Mouse (Mus musculus): ENCODE data around the gene Hephl1. TPM values are rescaled to one million over a fixed set of nuclear protein-coding genes. Genes with fewer than 3 reads are reported as not detected.

The Hephl1 gene
- polyA plus RNA-seq, 1 experiment from 2014 or later, result not detected

DNA sequence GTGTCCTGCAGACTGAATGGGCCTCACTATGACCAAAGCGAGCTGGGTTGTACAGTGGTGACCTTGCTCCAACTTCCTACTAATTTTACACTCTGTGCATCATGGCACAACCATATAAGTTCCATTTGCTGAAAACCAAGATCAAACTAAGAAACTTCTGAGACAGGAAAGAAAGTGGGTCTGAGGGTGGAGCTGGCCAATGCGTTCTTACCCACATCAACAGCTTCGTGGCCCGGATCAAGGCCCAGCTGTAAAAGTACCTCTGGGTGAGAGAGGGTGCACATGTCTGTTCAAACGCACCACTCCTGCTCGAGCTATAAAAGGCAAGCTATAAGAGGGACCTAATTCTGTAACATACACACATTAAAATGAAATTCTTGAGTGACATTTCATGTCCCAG lies 51.9 kb downstream of the Hephl1 start:
- 70% methylated on average over 6 of the region's 6 CpGs for WGBS

DNA sequence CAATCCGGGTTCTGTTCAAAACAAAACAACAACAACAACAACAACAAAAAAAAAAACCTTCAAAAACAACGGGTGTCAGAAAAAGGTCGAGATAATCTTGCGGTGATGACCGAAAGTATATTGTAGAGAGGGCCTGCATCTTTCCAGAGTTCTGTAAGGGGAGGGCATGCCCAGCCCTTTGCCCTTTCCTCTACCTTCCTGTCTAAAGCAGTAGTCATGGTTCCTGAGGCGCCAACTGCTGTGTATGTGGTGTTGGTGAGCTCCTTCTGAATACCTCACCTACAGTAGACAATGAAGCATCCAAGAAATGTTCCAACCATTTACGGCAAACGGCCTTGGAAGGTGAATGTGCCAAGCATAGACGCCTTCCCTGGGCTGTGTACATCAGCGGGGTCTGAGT lies 66.2 kb downstream of the Hephl1 start:
- H3K9me3 ChIP-seq (ENCODE audit: control insufficient read depth, low read length), result no peaks in the 10 kb centered on the region
- peak overlapping the region; percentile 62 to 74; a peak in 1 of 4 replicates for H3K27ac ChIP-seq (replicated peaks in 1 of 2; ENCODE audit: control insufficient read depth in 1 of 2, insufficient read depth in 1 of 2, low read depth in 2 of 2, low read length in 2 of 2)
- H3K4me1 ChIP-seq (ENCODE audit: control insufficient read depth in 2 of 2, insufficient read depth in 2 of 2, low read length in 2 of 2), result peaks cover 6 to 12% of the 10 kb centered on the region in 2 experiments; a peak in 3 of 4 replicates
- peak overlapping the region; percentile 84 to 89 for H3K4me3 ChIP-seq (ENCODE audit: control insufficient read depth in 1 of 2, insufficient read depth in 1 of 2, low read depth in 1 of 2, low read length in 2 of 2)
- peak overlapping the region; percentile 92 for H3K4me2 ChIP-seq (ENCODE audit: low read length)
- no peak for ATAC-seq (ENCODE audit: insufficient number of reproducible peaks, insufficient read depth, low FRiP score, low read depth)
- no peaks in the 10 kb centered on the region for H3K36me3 ChIP-seq (ENCODE audit: control insufficient read depth, insufficient read depth, low read length)
- H3K27me3 ChIP-seq (ENCODE audit: control insufficient read depth, insufficient read depth, low read length), result no peaks in the 10 kb centered on the region
- WGBS, result 42% methylated on average over 10 of the region's 10 CpGs
- peak overlapping the region; percentile 84 for H3K9ac ChIP-seq (ENCODE audit: low read length)

More for the DNA sequence above, 51.9 kb downstream of the Hephl1 start:
- no peaks in the 10 kb centered on the region for H3K27me3 ChIP-seq (ENCODE audit: control insufficient read depth, insufficient read depth, low read length)
- no peak overlapping the region for H3K9ac ChIP-seq (ENCODE audit: low read length)
- H3K4me3 ChIP-seq (ENCODE audit: control insufficient read depth in 1 of 2, insufficient read depth in 1 of 2, low read depth in 1 of 2, low read length in 2 of 2), result no peak overlapping the region
- no peaks in the 10 kb centered on the region for H3K9me3 ChIP-seq (ENCODE audit: control insufficient read depth, low read length)
- H3K36me3 ChIP-seq (ENCODE audit: control insufficient read depth, insufficient read depth, low read length), result no peaks in the 10 kb centered on the region
- H3K4me2 ChIP-seq (ENCODE audit: low read length), result no peak overlapping the region
- no peaks in the 10 kb centered on the region for H3K4me1 ChIP-seq (ENCODE audit: control insufficient read depth in 2 of 2, insufficient read depth in 2 of 2, low read length in 2 of 2)
- no peak overlapping the region for H3K27ac ChIP-seq (replicated peaks in 1 of 2; ENCODE audit: control insufficient read depth in 1 of 2, insufficient read depth in 1 of 2, low read depth in 2 of 2, low read length in 2 of 2)
- ATAC-seq (ENCODE audit: insufficient number of reproducible peaks, insufficient read depth, low FRiP score, low read depth), result no peak

DNA sequence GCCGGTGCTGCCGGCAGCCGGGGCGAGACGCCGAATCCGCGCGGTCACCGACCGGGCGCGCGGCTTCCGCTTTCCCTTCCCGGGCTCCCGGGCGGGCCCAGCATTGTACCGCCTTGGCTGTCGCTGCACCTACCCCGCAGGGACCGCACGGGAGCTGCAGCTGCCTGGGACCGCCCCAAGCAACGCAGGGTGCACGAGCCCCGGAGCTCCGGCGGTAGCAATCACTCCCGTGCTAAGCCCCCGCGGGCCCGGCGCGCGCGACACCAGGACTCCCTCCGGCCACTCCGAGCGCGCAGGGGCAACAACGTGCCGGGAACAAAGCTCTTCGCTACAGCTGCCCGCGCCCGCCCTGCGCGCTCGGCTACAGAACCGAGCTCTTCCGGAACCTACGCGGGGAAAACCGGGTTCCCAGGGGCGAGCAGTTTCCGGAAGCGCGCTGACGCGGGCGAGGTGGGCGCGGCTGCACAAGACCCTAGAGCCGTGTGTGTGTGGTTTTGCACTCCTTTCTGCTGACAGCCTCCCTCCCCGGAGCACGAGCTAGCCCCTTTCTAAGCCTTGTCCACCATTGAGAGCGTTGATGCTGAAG lies 66.7 kb downstream of the Hephl1 start, which contains the start of gene Panx1:
TSS of gene Panx1 (minus strand) at position 395 of the 586 bp plus-strand sequence.
- H3K9ac ChIP-seq (ENCODE audit: low read length), result peak within 1 kb of the TSS; percentile 84
- H3K4me2 ChIP-seq (ENCODE audit: low read length), result peak within 1 kb of the TSS; percentile 92
- no peaks in the 10 kb centered on the region for H3K36me3 ChIP-seq (ENCODE audit: control insufficient read depth, insufficient read depth, low read length)
- ATAC-seq (ENCODE audit: insufficient number of reproducible peaks, insufficient read depth, low FRiP score, low read depth), result peak; percentile 62
- peak within 1 kb of the TSS; percentile 84 to 89 for H3K4me3 ChIP-seq (ENCODE audit: control insufficient read depth in 1 of 2, insufficient read depth in 1 of 2, low read depth in 1 of 2, low read length in 2 of 2)
- peak within 1 kb of the TSS; percentile 62 to 74 for H3K27ac ChIP-seq (replicated peaks in 1 of 2; ENCODE audit: control insufficient read depth in 1 of 2, insufficient read depth in 1 of 2, low read depth in 2 of 2, low read length in 2 of 2)
- H3K9me3 ChIP-seq (ENCODE audit: control insufficient read depth, low read length), result no peaks in the 10 kb centered on the region
- no peaks in the 10 kb centered on the region for H3K27me3 ChIP-seq (ENCODE audit: control insufficient read depth, insufficient read depth, low read length)
- peaks cover 6 to 15% of the 10 kb centered on the region in 2 experiments; a peak in 3 of 4 replicates for H3K4me1 ChIP-seq (ENCODE audit: control insufficient read depth in 2 of 2, insufficient read depth in 2 of 2, low read length in 2 of 2)
- under 1% methylated on average over 68 of the region's 68 CpGs for WGBS

DNA sequence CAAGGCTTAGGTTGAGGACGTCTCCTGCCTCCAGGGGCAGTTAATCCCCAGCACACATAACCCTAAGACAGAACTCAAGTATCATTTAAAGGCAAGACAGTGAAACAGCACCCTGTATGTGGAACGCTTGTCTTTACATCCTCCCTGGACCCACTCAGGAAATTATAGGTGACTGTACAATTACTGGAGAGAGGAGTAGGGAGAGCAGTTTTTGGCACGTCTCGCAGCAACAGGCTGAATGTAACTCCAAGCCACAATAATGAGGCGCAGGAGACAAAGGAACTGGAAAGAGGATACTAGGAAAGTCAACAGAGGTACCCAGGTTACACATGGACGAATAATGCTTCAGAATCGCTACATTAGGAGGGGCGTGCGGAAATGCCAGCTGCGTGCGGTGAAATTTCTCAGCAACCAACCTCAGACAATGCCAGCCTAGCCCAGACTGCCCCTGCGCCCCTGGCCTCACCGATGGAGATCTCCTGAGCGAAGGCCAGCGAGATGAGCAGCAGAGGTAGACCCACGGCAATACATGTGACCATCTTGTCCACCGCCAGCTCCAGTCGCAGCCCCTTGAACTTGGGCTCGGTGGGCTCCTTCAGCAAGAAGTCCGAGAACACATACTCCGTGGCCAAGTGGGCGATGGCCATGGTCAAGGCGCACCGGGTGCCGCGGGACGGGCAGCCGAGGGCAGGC lies 67.4 kb downstream of the Hephl1 start:
- Histone ChIP-seq H3K4me1 (ENCODE audit: control insufficient read depth in 2 of 2, insufficient read depth in 2 of 2, low read length in 2 of 2) (peaks cover 6 to 15% of the 10 kb centered on the region in 2 experiments; a peak in 3 of 4 replicates), H3K9me3 (ENCODE audit: control insufficient read depth, low read length) (no peaks in the 10 kb centered on the region), H3K4me3 (ENCODE audit: control insufficient read depth in 1 of 2, insufficient read depth in 1 of 2, low read depth in 1 of 2, low read length in 2 of 2) (peak overlapping the region; percentile 84 to 89), H3K36me3 (ENCODE audit: control insufficient read depth, insufficient read depth, low read length) (no peaks in the 10 kb centered on the region), H3K4me2 (ENCODE audit: low read length) (peak overlapping the region; percentile 92), H3K27ac (replicated peaks in 1 of 2; ENCODE audit: control insufficient read depth in 1 of 2, insufficient read depth in 1 of 2, low read depth in 2 of 2, low read length in 2 of 2) (peak overlapping the region in 1 of 2 experiments; percentile 74; a peak in 2 of 4 replicates), H3K9ac (ENCODE audit: low read length) (peak overlapping the region; percentile 84), H3K27me3 (ENCODE audit: control insufficient read depth, insufficient read depth, low read length) (no peaks in the 10 kb centered on the region)
- no peak for ATAC-seq (ENCODE audit: insufficient number of reproducible peaks, insufficient read depth, low FRiP score, low read depth)
- WGBS, result 2% methylated on average over 28 of the region's 28 CpGs

DNA sequence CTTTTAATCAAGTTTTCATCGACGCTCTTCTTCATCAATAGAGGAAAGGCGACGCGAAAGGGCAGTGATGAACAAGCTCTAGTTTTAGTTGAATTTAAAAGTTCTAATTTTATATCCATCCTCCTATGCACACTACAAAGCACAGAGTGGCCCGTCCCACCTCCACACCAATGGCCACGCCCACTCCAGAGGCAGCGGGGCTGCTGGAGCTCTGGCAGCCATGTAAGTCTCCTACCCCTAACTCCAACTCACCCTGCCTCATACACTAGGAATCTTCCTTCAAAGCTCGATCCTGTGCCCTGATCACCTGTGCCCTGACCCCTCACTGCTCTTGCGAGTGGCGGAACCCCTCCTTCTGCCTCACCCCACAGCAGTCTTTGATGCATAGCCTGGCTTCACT lies 70.4 kb downstream of the Hephl1 start:
- Histone ChIP-seq H3K4me1 (ENCODE audit: control insufficient read depth in 2 of 2, insufficient read depth in 2 of 2, low read length in 2 of 2) (peaks cover 6 to 15% of the 10 kb centered on the region in 2 experiments; a peak in 3 of 4 replicates), H3K9ac (ENCODE audit: low read length) (no peak overlapping the region), H3K4me2 (ENCODE audit: low read length) (no peak overlapping the region), H3K27me3 (ENCODE audit: control insufficient read depth, insufficient read depth, low read length) (no peaks in the 10 kb centered on the region), H3K9me3 (ENCODE audit: control insufficient read depth, low read length) (no peaks in the 10 kb centered on the region), H3K36me3 (ENCODE audit: control insufficient read depth, insufficient read depth, low read length) (no peaks in the 10 kb centered on the region), H3K4me3 (ENCODE audit: control insufficient read depth in 1 of 2, insufficient read depth in 1 of 2, low read depth in 1 of 2, low read length in 2 of 2) (no peak overlapping the region), H3K27ac (replicated peaks in 1 of 2; ENCODE audit: control insufficient read depth in 1 of 2, insufficient read depth in 1 of 2, low read depth in 2 of 2, low read length in 2 of 2) (no peak overlapping the region)
- no peak for ATAC-seq (ENCODE audit: insufficient number of reproducible peaks, insufficient read depth, low FRiP score, low read depth)
- 89% methylated on average over 11 of the region's 11 CpGs for WGBS

DNA sequence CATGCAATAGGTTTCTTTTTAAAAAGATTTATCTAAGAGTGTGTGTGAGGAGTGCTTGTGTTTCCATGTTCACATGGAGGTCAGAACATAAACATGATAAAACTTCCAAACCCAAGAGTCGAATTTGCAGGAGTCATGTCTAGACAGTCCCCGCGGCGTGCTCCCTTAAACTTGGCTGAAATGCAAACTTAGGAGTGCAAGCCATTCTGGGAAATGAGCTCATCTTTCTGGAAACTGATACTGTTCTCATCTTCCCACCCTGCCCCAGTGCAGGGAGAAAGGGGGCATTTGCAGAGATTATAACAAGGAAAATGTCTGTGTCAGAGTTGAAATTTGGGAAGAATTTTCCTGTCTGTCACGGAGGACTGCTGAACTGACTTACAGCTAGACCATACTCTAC lies 72.1 kb downstream of the Hephl1 start:
- Histone ChIP-seq H3K9me3 (ENCODE audit: control insufficient read depth, low read length) (no peaks in the 10 kb centered on the region), H3K4me1 (ENCODE audit: control insufficient read depth in 2 of 2, insufficient read depth in 2 of 2, low read length in 2 of 2) (peaks cover 0 to 11% of the 10 kb centered on the region in 2 experiments; a peak in 2 of 4 replicates), H3K27ac (replicated peaks in 1 of 2; ENCODE audit: control insufficient read depth in 1 of 2, insufficient read depth in 1 of 2, low read depth in 2 of 2, low read length in 2 of 2) (peak overlapping the region; percentile 21 to 61; a peak in 3 of 4 replicates), H3K4me2 (ENCODE audit: low read length) (no peak overlapping the region), H3K27me3 (ENCODE audit: control insufficient read depth, insufficient read depth, low read length) (no peaks in the 10 kb centered on the region), H3K36me3 (ENCODE audit: control insufficient read depth, insufficient read depth, low read length) (no peaks in the 10 kb centered on the region), H3K9ac (ENCODE audit: low read length) (no peak overlapping the region), H3K4me3 (ENCODE audit: control insufficient read depth in 1 of 2, insufficient read depth in 1 of 2, low read depth in 1 of 2, low read length in 2 of 2) (no peak overlapping the region)
- 65% methylated on average over 5 of the region's 5 CpGs for WGBS
- peak; percentile 55; the same call in 1 of the 2 replicates for ATAC-seq (ENCODE audit: insufficient number of reproducible peaks, insufficient read depth, low FRiP score, low read depth)

DNA sequence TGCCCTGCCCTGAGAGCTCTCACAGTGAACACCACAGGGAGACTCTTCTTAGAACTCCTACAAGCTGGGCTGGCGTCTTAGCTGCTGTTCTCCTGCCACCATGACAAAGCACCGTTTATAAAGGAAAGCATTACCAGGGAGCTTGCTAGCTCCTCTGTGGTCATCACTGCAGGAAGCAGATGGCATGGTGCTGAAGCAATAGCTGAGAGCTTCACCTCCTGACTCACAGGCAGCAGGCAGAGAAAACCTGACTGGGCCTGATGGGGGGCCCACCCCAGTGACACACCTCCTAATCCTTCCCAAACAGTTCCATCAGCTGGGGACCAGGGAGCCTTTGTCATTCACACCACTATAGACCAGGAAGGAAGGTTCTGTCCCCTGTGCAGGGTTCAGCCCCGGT lies 74.2 kb downstream of the Hephl1 start:
- no peak for ATAC-seq (ENCODE audit: insufficient number of reproducible peaks, insufficient read depth, low FRiP score, low read depth)
- H3K4me1 ChIP-seq (ENCODE audit: control insufficient read depth in 2 of 2, insufficient read depth in 2 of 2, low read length in 2 of 2), result peaks cover 4 to 10% of the 10 kb centered on the region in 2 experiments; a peak in 2 of 4 replicates
- no peak overlapping the region for H3K9ac ChIP-seq (ENCODE audit: low read length)
- H3K9me3 ChIP-seq (ENCODE audit: control insufficient read depth, low read length), result no peaks in the 10 kb centered on the region
- 67% methylated on average over 3 of the region's 3 CpGs for WGBS
- no peaks in the 10 kb centered on the region for H3K36me3 ChIP-seq (ENCODE audit: control insufficient read depth, insufficient read depth, low read length)
- no peaks in the 10 kb centered on the region for H3K27me3 ChIP-seq (ENCODE audit: control insufficient read depth, insufficient read depth, low read length)
- H3K4me3 ChIP-seq (ENCODE audit: control insufficient read depth in 1 of 2, insufficient read depth in 1 of 2, low read depth in 1 of 2, low read length in 2 of 2), result no peak overlapping the region
- H3K4me2 ChIP-seq (ENCODE audit: low read length), result no peak overlapping the region
- no peak overlapping the region for H3K27ac ChIP-seq (replicated peaks in 1 of 2; ENCODE audit: control insufficient read depth in 1 of 2, insufficient read depth in 1 of 2, low read depth in 2 of 2, low read length in 2 of 2)
